Mouse (Mus musculus) mouse trophoblast stem cell (cell line): ENCODE results near the gene Baz1b.

Experiments used
- in situ Hi-C, 2 experiments: fragments of 300-500 bp; cut with MseI, MboI; formaldehyde crosslinking; loops; 2 replicates in 1 of 2; 3 replicates in 1 of 2; pipeline ENCODE4 v1.15.1; 2025

Baz1b gene

GRCm38 (mm10) chr5:135233166-135233920 is 46.3 kb downstream of the Baz1b start:
- in situ Hi-C loops: loop anchor here in 1 of 2 experiments (10.0 kb wide), 1 partner anchor 51 kb away; no protein-coding TSS in a partner anchor

DNA sequence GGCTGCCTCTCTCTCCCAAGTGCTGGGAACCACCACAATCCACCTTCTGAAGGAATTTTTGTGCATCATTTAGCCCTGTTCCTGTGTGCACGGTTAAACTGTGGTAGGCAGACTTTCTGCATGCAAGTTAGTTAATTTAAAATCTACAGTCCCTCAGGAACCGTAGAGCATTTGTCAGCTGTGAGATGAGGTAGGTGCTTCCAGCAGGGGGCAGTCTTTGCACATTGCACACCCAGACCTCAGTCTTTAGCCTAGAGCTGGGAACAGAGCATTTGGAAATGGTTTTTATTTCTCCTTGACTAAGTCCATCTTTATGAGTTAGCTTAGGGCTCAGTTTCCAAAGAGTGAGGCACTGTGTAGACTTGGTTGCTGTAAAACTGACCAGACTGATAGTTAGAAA is 49.5 kb downstream of the Baz1b start:
- in situ Hi-C loops: loop anchor here (5.0 to 10.0 kb wide), 2 partner anchors 48 to 51 kb away; no protein-coding TSS in a partner anchor

GRCm38 (mm10) chr5:135238832-135239231 is 51.8 kb downstream of the Baz1b start:
- in situ Hi-C loops: loop anchor here (5.0 to 10.0 kb wide), 2 partner anchors 46 to 48 kb away; no protein-coding TSS in a partner anchor

- in situ Hi-C loops: no loop called here
Observed at GRCm38 (mm10) chr5:135241474-135241873, 54.4 kb downstream of the Baz1b start.

GRCm38 (mm10) chr5:135242136-135242535 is 55.1 kb downstream of the Baz1b start:
- in situ Hi-C loops: no loop called here

GRCm38 (mm10) chr5:135242608-135243007 is 55.5 kb downstream of the Baz1b start:
- in situ Hi-C loops: no loop called here

DNA sequence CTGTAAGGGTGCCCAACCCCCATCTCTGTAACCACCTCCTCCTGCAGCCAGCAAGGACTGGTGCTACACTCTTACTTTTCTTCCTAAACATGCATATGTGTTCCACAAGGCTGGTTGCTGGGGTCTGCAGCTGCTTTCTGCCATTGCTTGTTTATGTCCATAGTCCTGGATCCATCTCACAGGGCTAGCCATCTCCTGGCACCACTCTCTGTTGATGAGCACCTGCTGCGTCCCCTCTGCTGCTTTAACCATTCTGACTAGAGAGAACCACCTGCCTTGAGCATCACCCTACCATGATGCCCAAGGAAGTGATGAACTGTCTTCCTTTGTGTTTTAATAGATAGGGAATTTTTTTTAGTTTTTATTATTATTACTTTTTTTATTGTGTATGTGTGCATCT is 56.1 kb downstream of the Baz1b start:
- in situ Hi-C loops: no loop called here

DNA sequence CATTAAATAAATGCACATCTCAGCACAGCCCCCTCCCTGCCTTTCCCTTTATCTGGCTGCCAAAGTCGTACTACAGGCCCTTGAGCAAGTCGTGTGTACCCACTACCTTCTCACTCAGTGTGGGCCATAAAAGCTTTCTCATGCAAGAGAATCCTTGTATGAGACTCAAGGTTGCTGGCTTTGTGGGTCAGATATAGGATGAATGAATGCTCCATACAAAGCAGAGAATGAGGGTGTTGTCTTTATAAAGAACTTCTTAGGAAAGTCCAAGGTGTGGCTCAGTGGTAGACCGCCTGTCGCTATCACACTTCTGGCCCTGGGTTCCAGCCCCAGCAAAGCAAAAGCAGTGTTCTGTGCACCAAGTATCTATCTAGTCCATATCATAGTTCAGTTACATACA is 59.5 kb downstream of the Baz1b start:
- in situ Hi-C loops: no loop called here

- in situ Hi-C loops: no loop called here
Observed at GRCm38 (mm10) chr5:135247337-135247736, 60.3 kb downstream of the Baz1b start.

GRCm38 (mm10) chr5:135248956-135249676 is 62.1 kb downstream of the Baz1b start:
- in situ Hi-C loops: no loop called here

DNA sequence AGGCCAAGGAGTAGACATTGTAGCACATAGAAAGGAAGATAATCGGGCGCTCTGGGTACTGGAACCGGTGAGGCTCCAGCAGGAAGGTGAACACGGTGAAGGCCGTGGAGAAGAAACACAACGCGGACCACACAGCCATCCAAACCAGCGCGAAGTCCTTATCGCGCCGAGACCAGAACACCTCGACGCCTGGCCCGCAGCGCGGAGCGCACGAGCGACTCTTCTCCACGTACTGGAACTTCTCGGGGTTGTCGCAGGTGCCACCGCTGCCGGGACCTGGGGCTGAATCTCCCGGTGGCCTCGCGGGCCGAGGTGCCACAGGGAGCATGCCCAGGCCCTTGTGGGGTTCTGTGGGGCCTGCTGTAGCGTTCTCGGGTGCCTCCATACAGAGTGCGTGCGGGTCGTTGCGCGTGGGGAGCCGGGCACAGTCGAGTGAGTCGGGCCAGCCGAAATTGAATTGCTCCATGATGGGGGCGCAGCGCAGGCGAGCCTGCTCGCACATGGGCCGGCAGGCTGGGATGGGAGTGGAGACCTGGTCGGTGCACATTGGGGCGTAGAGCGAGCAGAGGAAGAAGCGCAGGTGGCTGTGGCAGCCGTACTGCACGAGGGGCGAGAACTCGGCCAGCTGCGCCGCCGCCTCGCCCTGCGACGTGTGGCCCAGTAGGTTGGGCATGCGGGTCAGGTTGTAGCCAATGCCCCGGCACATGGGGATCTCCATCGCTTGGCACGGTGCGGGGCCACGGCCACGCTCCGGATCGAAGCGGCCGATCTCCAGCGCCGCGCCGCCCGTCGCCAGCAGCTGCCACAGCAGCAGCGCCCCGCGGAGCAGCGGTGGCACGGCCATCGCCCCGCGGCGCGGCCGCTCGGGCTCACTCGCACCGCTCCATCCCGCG is 63.4 kb downstream of the Baz1b start:
- in situ Hi-C loops: no loop called here

DNA sequence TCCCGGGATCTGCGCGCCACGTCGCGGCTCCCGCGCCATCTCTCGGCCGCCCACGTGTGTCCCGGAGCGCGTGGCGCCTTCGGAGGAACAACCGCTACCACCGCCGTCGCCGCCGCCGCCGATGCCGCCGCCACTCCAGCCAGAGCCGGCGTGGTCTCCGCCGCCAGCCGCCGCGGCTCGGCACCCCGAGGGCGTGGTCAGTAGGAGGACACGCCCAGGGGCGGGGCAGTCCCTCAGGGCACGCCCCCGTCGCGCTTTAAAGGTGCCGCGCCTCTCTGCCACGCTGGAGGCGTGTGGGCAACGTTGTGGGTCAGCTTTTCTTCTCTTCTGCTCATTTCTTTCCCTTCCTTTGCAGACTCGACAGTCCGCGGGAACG is 64.0 kb downstream of the Baz1b start, which contains the start of gene Fzd9:
Fzd9 (minus strand) TSS at position 152 of the 376 bp plus-strand sequence.
- in situ Hi-C loops: no loop called here

GRCm38 (mm10) chr5:135253741-135254401 is 66.8 kb downstream of the Baz1b start:
- in situ Hi-C loops: no loop called here

GRCm38 (mm10) chr5:135256166-135256565 is 69.1 kb downstream of the Baz1b start:
- in situ Hi-C loops: no loop called here

GRCm38 (mm10) chr5:135257559-135257958 is 70.5 kb downstream of the Baz1b start:
- in situ Hi-C loops: no loop called here

GRCm38 (mm10) chr5:135258280-135259150 is 71.5 kb downstream of the Baz1b start:
- in situ Hi-C loops: no loop called here

GRCm38 (mm10) chr5:135263866-135264503 is 76.9 kb downstream of the Baz1b start:
- in situ Hi-C loops: no loop called here

- in situ Hi-C loops: no loop called here
Observed at GRCm38 (mm10) chr5:135264548-135264947, 77.5 kb downstream of the Baz1b start.

- in situ Hi-C loops: no loop called here
Observed at GRCm38 (mm10) chr5:135269451-135269850, 82.4 kb downstream of the Baz1b start.

DNA sequence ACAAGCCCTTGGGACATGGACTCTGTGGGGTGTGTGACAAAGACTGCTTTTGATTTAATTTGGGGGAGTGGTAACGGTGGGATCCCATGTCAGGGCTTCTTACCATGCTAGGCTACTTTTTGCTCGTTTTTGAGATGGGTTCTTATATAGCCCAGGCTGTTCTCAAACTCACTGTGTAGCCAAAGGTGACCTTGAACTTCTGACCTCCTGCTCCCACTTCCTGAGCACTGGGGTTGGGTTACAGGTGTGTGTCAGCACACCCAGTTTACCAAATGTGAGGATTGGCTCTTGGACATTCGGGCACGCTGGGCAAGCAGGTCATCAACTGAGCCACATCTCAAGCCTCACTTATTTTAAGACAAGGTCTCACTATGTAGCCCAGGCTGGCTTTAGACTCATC is 83.3 kb downstream of the Baz1b start:
- in situ Hi-C loops: no loop called here
